Mouse (Mus musculus) megakaryocyte-erythroid progenitor cell, adult 5-6 weeks (primary cell): Measurements from ENCODE around the gene Gm17509. TPM values are rescaled to one million over a fixed set of nuclear protein-coding genes. Genes with fewer than 3 reads are reported as not detected.
A peak's percentile ranks its signal among the peaks of the same experiment; 100 is the strongest.

Experiments used
- ATAC-seq: replicated peaks from 2 replicates; pipeline ENCODE4 v1.8.0; 2016; ENCODE audit warnings: mild to moderate bottlenecking, inconsistent platforms; ENCODE audit not compliant: severe bottlenecking, poor library complexity, low FRiP score, low TSS enrichment
- total RNA-seq, 2 experiments: library from RNA; stranded (forward) in 1 of 2; stranded (reverse) in 1 of 2; fragments of 200-1000, 215-1000 nt in 1 of 2; fragments of >200 nt in 1 of 2; fragmentation: Nextera tagmentation in 1 of 2; gene quantifications; 2 replicates each; pipeline ENCODE4 v1.2.3; 2014 to 2017

Gm17509 gene
- total RNA-seq (2014; fragmentation: Nextera tagmentation), result not detected in 2 replicates
- 0.65 TPM in 1 of 2 replicates, not detected in the other for total RNA-seq (2017)

- ATAC-seq, result peak; percentile 53
Observed at GRCm38 (mm10) chr13:117220501-117221321, at the start of gene Gm17509. Gm17509 (minus strand) TSS chr13:117221075.

- ATAC-seq, result no peak
Observed at GRCm38 (mm10) chr13:117267963-117268362, 47.1 kb upstream of the Gm17509 start.

GRCm38 (mm10) chr13:117266156-117266555 lies 45.3 kb upstream of the Gm17509 start:
- no peak for ATAC-seq

GRCm38 (mm10) chr13:117260704-117261103 lies 39.8 kb upstream of the Gm17509 start:
- ATAC-seq, result no peak

GRCm38 (mm10) chr13:117242621-117243020 lies 21.7 kb upstream of the Gm17509 start:
- ATAC-seq, result no peak

- ATAC-seq, result no peak
Observed at GRCm38 (mm10) chr13:117242063-117242462, 21.2 kb upstream of the Gm17509 start.

GRCm38 (mm10) chr13:117237111-117237510 lies 16.2 kb upstream of the Gm17509 start:
- ATAC-seq, result no peak

GRCm38 (mm10) chr13:117235530-117236212 lies 14.8 kb upstream of the Gm17509 start:
- ATAC-seq, result 0 out of 2 replicates have a peak, but pooled peaks have one; percentile 35

GRCm38 (mm10) chr13:117234486-117234885 lies 13.6 kb upstream of the Gm17509 start:
- ATAC-seq, result no peak

GRCm38 (mm10) chr13:117233808-117234207 lies 12.9 kb upstream of the Gm17509 start:
- ATAC-seq, result no peak

GRCm38 (mm10) chr13:117230371-117231110 lies 9.7 kb upstream of the Gm17509 start:
- no peak for ATAC-seq

GRCm38 (mm10) chr13:117225561-117225960 lies 4.7 kb upstream of the Gm17509 start:
- no peak for ATAC-seq

- ATAC-seq, result no peak
Observed at GRCm38 (mm10) chr13:117224901-117225300, 4.0 kb upstream of the Gm17509 start.

- no peak for ATAC-seq
Observed at GRCm38 (mm10) chr13:117223125-117223524, 2.2 kb upstream of the Gm17509 start.

- ATAC-seq, result peak; percentile 8; the same call in 1 of the 2 replicates
Observed at GRCm38 (mm10) chr13:117219871-117220500, 889 bp downstream of the Gm17509 start.

GRCm38 (mm10) chr13:117218092-117218491 lies 2.8 kb downstream of the Gm17509 start:
- ATAC-seq, result no peak

- no peak for ATAC-seq
Observed at GRCm38 (mm10) chr13:117217621-117218020, 3.3 kb downstream of the Gm17509 start.

GRCm38 (mm10) chr13:117216752-117217363 lies 4.0 kb downstream of the Gm17509 start:
- ATAC-seq, result no peak

GRCm38 (mm10) chr13:117216126-117216525 lies 4.7 kb downstream of the Gm17509 start:
- ATAC-seq, result no peak
